Mouse (Mus musculus) stomach, embryonic 14.5 days (tissue): ENCODE data around the gene Scamp2. TPM values are rescaled to one million over a fixed set of nuclear protein-coding genes. Genes with fewer than 3 reads are reported as not detected.

ENCODE experiments used
- ATAC-seq: fragments of 200-750 bp; cut with Nextera tagmentation; 2 replicates; pipeline ENCODE4 v1.8.0; 2017; ENCODE audit warnings: low read depth, moderate TSS enrichment; ENCODE audit not compliant: insufficient number of reproducible peaks, insufficient read depth, low FRiP score
- H3K27ac ChIP-seq: fragments of 300-500 bp; sonication (generic); 2 replicates; pipeline ENCODE4 v1.5.1; 2014; ENCODE audit warnings: mild to moderate bottlenecking, low read length, moderate library complexity, mixed read lengths
- H3K27me3 ChIP-seq: fragments of 300-500 bp; sonication (generic); 2 replicates; pipeline ENCODE4 v1.6.1; 2014; ENCODE audit warnings: low read length, control low read depth, mixed read lengths; ENCODE audit not compliant: control insufficient read depth, insufficient read depth
- H3K36me3 ChIP-seq: fragments of 300-500 bp; sonication (generic); 2 replicates; pipeline ENCODE4 v1.6.1; 2014; ENCODE audit warnings: mild to moderate bottlenecking, control low read depth, low read length, moderate library complexity, mixed read lengths; ENCODE audit not compliant: control insufficient read depth, insufficient read depth
- H3K4me1 ChIP-seq: fragments of 300-500 bp; sonication (generic); 2 replicates; pipeline ENCODE4 v1.6.1; 2014; ENCODE audit warnings: low read length, control low read depth, mixed read lengths; ENCODE audit not compliant: control insufficient read depth, insufficient read depth
- H3K4me2 ChIP-seq: fragments of 300-500 bp; sonication (generic); replicated peaks from 2 replicates; pipeline ENCODE4 v1.6.1; 2014; ENCODE audit warnings: low read depth, low read length, control low read depth
- H3K4me3 ChIP-seq: fragments of 300-500 bp; sonication (generic); 2 replicates; pipeline ENCODE4 v1.5.1; 2014; ENCODE audit warnings: low read depth, low read length, control low read depth
- H3K9ac ChIP-seq: fragments of 300-500 bp; sonication (generic); replicated peaks from 2 replicates; pipeline ENCODE4 v1.6.1; 2014; ENCODE audit warnings: low read depth, mild to moderate bottlenecking, control low read depth, low read length, moderate library complexity, mixed read lengths
- H3K9me3 ChIP-seq: fragments of 300-500 bp; sonication (generic); 2 replicates; pipeline ENCODE4 v1.6.1; 2016; ENCODE audit warnings: low read depth, low read length, control low read depth; ENCODE audit not compliant: control insufficient read depth
- WGBS: fragments of 180-500 bp; shearing (Covaris S2); extraction: QIAGEN DNeasy Blood & Tissue Kit; methylation state at CpG from one replicate; pipeline ENCODE4 v1.1.7; 2014; 5-methylcytosine and 5-hydroxymethylcytosine counted together
- polyA plus RNA-seq: library from polyadenylated mRNA; unstranded; fragments of >200 nt; fragmentation: Nextera tagmentation; extraction: Ambion mirVana; gene quantifications from 2 replicates; pipeline ENCODE4 v1.2.1, GENCODE M21; 2014

The Scamp2 gene
- polyA plus RNA-seq, 1 experiment from 2014 or later, result 85.2 TPM

DNA sequence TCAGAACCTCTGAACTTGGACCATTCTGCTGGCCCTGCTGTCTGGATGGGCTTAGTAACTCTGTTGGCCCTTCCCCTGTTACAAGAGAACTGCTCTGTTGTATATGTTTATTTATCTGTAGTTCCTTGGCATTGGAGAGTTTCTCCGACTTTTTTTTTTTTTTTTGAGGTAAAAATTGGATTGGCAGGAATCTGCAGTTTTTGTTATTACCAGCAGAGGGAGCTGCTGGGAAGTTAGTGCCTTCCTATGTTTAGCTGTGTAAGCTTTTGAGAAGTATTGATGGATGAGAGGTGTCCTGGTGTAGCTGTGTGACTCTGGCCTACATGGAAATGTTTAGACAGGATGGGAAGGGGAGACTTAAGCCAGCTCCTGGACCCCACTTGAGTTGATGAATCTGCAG lies 19.4 kb upstream of the Scamp2 start:
- ATAC-seq, result no peak
- H3K27me3 ChIP-seq, result no peaks in the 10 kb centered on the region
- H3K36me3 ChIP-seq, result peaks cover 43% of the 10 kb centered on the region
- no peak overlapping the region for H3K27ac ChIP-seq
- H3K9ac ChIP-seq, result no peak overlapping the region
- 10% methylated on average over 1 of the region's 1 CpGs for WGBS
- peaks cover 9% of the 10 kb centered on the region; the same call in 1 of the 2 replicates for H3K4me1 ChIP-seq
- no peak overlapping the region for H3K4me3 ChIP-seq
- H3K4me2 ChIP-seq, result no peak overlapping the region
- H3K9me3 ChIP-seq, result no peaks in the 10 kb centered on the region

DNA sequence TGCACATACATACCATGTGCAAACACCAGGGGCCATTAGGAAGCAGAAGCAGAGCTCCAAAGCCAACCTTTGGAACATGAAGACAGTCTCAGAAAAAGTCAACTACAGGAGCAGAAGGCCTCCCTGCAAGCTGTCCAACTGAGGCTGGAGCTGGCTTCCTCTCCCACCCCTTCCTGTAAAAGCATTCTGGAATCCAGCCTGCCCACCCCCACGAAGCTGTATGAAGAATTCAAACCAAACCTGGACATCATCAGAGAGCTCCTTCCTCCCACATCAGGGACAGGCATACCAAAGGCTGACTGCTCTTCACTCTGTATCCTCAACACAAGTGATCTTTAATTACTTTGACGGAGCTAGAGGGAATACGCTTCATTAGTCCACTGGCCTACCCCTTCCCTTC lies 16.8 kb upstream of the Scamp2 start:
- Histone ChIP-seq H3K4me1 (0 out of 2 replicates have a peak, but pooled peaks cover 2% of the 10 kb centered on the region), H3K9ac (no peak overlapping the region), H3K4me2 (no peak overlapping the region), H3K27me3 (no peaks in the 10 kb centered on the region), H3K36me3 (peaks cover 59% of the 10 kb centered on the region), H3K4me3 (no peak overlapping the region), H3K9me3 (no peaks in the 10 kb centered on the region), H3K27ac (no peak overlapping the region)
- ATAC-seq, result no peak
- 72% methylated on average over 3 of the region's 3 CpGs for WGBS

DNA sequence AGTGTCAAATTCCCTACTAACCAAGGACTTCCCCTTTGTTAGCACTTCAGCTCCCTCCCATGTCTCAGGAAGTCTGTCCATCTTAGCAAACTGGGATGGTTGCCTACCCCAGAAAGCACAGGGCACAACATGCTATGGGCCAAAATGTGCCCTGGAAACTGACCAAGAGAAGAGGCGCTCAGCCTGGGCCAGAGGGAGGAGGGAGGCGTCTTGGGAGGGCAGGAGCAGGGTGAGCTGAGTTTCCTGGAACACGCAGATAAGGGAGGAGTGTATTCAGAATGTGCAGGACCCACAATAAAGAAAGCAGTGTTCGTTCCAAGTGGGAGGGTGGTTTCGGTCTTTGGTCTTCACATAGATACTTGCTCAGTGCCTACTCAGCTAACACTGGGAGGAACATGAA lies 13.5 kb upstream of the Scamp2 start:
- no peak overlapping the region for H3K4me2 ChIP-seq
- H3K36me3 ChIP-seq, result peaks cover 43% of the 10 kb centered on the region
- no peaks in the 10 kb centered on the region for H3K9me3 ChIP-seq
- ATAC-seq, result no peak
- peaks cover 6% of the 10 kb centered on the region; the same call in 1 of the 2 replicates for H3K4me1 ChIP-seq
- no peak overlapping the region for H3K27ac ChIP-seq
- H3K4me3 ChIP-seq, result no peak overlapping the region
- 86% methylated on average over 5 of the region's 5 CpGs for WGBS
- H3K9ac ChIP-seq, result no peak overlapping the region
- no peaks in the 10 kb centered on the region for H3K27me3 ChIP-seq

DNA sequence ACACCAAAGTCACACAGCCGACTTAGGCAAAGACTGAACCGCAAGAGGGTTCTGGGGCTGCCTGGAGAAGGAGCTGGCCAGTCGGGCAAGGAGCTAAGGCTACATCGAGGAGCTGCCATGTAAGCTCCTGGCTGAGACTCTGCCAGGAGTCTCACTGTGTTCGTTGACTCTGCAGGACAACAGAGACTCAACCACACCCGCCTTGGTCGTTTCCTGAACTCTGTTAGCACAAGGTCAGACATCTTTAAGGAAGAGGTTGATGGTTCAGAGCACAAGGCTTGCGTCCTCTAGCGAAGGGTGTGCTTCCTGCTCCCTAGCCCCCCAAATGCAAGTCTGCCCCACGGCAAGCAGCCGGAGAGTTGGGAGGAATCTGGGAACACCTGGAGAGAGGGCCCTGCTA lies 12.9 kb upstream of the Scamp2 start:
- Histone ChIP-seq H3K27me3 (no peaks in the 10 kb centered on the region), H3K9ac (no peak overlapping the region), H3K4me1 (peaks cover 6% of the 10 kb centered on the region; the same call in 1 of the 2 replicates), H3K27ac (no peak overlapping the region), H3K36me3 (peaks cover 37% of the 10 kb centered on the region), H3K4me2 (no peak overlapping the region), H3K9me3 (no peaks in the 10 kb centered on the region), H3K4me3 (no peak overlapping the region)
- WGBS, result 84% methylated on average over 11 of the region's 11 CpGs
- no peak for ATAC-seq

DNA sequence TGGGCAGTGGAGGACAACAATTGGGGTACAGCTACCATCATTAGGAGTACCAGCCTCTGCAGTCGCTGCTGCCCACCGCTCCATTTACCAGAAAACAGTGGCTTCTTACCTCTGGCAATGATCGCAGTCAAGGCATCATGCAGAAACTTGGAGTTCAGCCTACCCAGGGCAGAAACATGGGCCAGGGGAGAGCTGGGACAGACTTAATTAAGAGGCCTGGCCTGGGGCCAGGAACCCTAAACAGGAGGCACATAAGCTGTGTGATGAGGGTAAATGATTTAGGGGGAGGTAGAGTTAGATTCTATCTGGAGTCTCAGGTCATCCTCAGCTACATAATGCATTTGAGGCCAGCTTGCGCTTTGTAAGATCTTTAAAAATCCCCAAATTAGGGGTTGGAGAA lies 11.6 kb upstream of the Scamp2 start:
- peaks cover 26% of the 10 kb centered on the region for H3K36me3 ChIP-seq

DNA sequence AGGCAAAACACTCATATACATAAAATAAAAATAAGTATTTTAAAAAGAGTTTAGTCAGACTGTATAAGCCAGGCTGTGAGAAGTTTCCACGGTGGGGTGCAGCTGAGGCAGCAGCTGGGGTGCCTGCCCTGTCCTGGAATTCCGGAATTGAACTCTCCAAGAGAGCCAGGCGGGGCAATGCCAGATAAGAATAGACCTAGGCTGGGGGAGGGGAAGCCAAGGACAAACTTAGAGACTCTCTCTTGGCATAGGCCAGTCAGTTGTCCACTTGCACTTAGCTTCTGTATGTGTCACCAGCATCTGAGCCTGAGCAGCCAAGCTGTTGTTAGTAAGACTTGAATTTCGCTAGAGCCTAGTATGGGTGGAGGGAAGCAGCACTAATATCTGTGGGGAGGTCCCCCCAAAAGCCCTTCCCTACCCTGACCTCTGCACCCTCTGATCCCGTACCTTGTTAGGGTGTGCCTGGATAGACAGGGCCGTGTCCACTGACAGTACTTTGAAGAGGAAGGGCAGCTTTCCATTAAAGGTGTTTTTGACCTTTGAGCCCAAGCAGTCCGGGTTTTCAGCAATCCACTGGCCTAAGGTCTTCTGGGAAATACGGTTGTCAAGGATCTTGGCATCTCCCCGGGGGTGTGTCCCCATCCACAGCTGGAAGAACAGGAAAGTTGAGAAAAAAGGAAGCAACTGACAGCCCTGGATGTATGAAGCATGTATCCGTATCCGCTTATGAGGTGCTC lies 10.4 kb upstream of the Scamp2 start:
- no peak overlapping the region for H3K9ac ChIP-seq
- 0 out of 2 replicates have a peak overlapping the region, but pooled peaks have one; percentile 3 for H3K27ac ChIP-seq
- no peaks in the 10 kb centered on the region for H3K27me3 ChIP-seq
- ATAC-seq, result no peak
- no peaks in the 10 kb centered on the region for H3K9me3 ChIP-seq
- 73% methylated on average over 11 of the region's 11 CpGs for WGBS
- peaks cover 6% of the 10 kb centered on the region; the same call in 1 of the 2 replicates for H3K4me1 ChIP-seq
- H3K4me2 ChIP-seq, result no peak overlapping the region
- no peak overlapping the region for H3K4me3 ChIP-seq
- H3K36me3 ChIP-seq, result peaks cover 20% of the 10 kb centered on the region

More for the DNA sequence above, 11.6 kb upstream of the Scamp2 start:
- ATAC-seq, result no peak
- Histone ChIP-seq H3K9me3 (no peaks in the 10 kb centered on the region), H3K4me1 (peaks cover 6% of the 10 kb centered on the region; the same call in 1 of the 2 replicates), H3K9ac (no peak overlapping the region), H3K4me2 (no peak overlapping the region), H3K27ac (no peak overlapping the region), H3K4me3 (no peak overlapping the region), H3K27me3 (no peaks in the 10 kb centered on the region)
- WGBS, result 95% methylated on average over 4 of the region's 4 CpGs

DNA sequence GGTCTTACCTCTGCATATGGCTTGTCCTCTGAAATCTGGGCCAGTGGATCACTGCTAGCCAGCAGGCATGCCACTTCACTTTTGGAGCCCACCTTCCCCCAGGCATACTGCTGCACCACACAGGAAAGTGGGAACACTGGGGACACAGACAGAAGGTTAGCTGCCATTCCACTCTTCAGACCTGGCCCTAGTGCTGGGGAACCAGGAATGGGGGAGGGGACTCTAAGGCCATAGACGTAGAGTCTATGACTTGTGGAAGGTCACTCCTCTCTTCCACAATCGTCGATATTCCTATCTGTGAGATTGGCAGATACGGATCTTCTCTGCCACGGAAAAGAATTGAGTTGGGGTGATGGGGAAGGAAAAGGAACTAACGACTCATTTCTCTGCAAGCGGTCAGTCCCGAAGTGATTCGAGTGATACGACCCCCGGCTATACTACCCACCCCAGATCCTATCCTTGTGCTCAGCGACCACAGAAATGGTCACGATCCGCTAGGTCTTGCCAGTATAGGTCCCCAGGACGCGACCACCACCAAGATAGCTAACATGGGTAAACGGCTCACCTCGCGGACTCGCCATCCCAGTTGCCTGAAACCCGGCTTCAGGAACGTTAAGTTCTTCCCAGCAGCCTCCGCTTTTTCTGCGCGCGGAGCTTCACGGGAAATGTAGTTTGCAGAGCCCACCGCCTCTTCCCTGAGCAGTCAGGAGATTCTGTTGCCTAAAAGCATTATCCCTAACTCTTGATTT lies 8.4 kb upstream of the Scamp2 start, which contains the start of gene Mpi:
Gene Mpi, minus strand, starts transcription at position 625 of the 749 bp plus-strand sequence.
- peaks cover 19% of the 10 kb centered on the region for H3K36me3 ChIP-seq
- H3K9me3 ChIP-seq, result no peaks in the 10 kb centered on the region
- WGBS, result under 1% methylated on average over 28 of the region's 28 CpGs
- peaks cover 6% of the 10 kb centered on the region; the same call in 1 of the 2 replicates for H3K4me1 ChIP-seq
- H3K27me3 ChIP-seq, result no peaks in the 10 kb centered on the region
- peak within 1 kb of the TSS; percentile 77 for H3K4me2 ChIP-seq
- peak; percentile 54; the same call in 1 of the 2 replicates for ATAC-seq
- H3K9ac ChIP-seq, result peak within 1 kb of the TSS; percentile 42
- H3K4me3 ChIP-seq, result peak within 1 kb of the TSS; percentile 74
- no peak within 1 kb of the TSS for H3K27ac ChIP-seq

DNA sequence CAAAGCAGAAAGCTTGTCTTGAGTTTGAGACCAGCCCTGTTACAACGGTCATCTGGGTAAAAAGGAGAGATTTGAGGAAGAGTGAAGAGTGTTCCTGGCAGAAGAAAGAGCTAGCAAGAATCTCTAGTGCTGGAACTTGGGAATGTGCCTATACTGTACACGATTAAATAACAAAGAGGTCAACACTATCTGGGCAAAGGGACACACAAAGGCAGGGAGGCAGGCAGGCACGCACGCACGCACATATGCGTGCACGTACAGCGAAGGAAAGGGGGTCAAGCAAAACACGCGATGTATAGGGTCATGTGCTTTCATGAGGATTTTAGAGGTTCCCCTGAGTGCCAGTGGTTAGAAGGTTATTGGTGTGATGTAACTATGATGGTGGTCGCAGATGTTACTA lies 7.6 kb upstream of the Scamp2 start:
- Histone ChIP-seq H3K4me1 (peaks cover 6% of the 10 kb centered on the region; the same call in 1 of the 2 replicates), H3K4me3 (no peak overlapping the region), H3K36me3 (peaks cover 12% of the 10 kb centered on the region), H3K27me3 (no peaks in the 10 kb centered on the region), H3K4me2 (no peak overlapping the region), H3K27ac (no peak overlapping the region), H3K9ac (no peak overlapping the region), H3K9me3 (no peaks in the 10 kb centered on the region)
- no peak for ATAC-seq
- WGBS, result 73% methylated on average over 11 of the region's 11 CpGs
